Mouse (Mus musculus): Measurements from ENCODE around the gene Fyn. TPM values are rescaled to one million over a fixed set of nuclear protein-coding genes. Genes with fewer than 3 reads are reported as not detected.

Fyn gene
- total and polyA plus RNA-seq, 3 experiments = 14.9 to 42.4 (median 19.9) TPM

DNA sequence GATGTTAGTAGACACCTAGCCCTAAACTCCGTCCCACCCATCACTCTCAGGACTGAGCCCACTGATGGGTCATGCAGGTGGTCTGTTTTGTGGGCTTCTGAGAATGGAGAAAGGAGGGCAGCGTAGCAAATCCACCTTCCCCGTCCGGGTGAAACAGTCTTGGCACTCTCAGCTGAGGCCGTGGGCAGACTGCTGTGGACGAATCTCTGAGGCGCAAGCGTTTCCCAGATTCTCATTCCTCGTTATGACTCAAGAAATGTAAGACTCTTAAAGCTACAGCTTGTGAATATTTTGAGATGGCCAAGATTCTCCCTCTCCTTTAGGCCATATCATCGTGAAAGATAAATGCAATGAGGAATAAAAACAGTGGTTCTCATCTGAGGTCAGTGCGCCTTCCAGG is 88.6 kb downstream of the Fyn start:
- DNase-seq (ENCODE audit: extremely low read depth) = no peak
- no peak for TF ChIP-seq SIN3A (IDR thresholded peaks at IDR 0.05; ENCODE audit: low read length)
- TF ChIP-seq MYC (IDR thresholded peaks at IDR 0.05; ENCODE audit: low read depth, low read length) = no peak
- no peak for TF ChIP-seq MAZ (IDR thresholded peaks at IDR 0.05; ENCODE audit: low read depth, low read length)
- no peak for TF ChIP-seq CTCF (conservative IDR thresholded peaks at IDR 0.05 in 1 of 2, IDR thresholded peaks at IDR 0.05 in 1 of 2; ENCODE audit: low read depth in 2 of 2, low read length in 2 of 2)
- TF ChIP-seq USF2 (conservative IDR thresholded peaks at IDR 0.05; ENCODE audit: low read depth, low read length) = no peak
- no peak for TF ChIP-seq CHD1 (IDR thresholded peaks at IDR 0.05; ENCODE audit: low read depth, low read length)
- TF ChIP-seq PAX5 (IDR thresholded peaks at IDR 0.05; ENCODE audit: low read length) = no peak
- TF ChIP-seq SMC3 (IDR thresholded peaks at IDR 0.05; ENCODE audit: low read depth, low read length) = no peak
- no peak for TF ChIP-seq MEF2A (IDR thresholded peaks at IDR 0.05; ENCODE audit: borderline replicate concordance, low read depth, low read length)
- no peak for TF ChIP-seq RAD21 (IDR thresholded peaks at IDR 0.05; ENCODE audit: low read depth, low read length)
- no peak for TF ChIP-seq JUN (IDR thresholded peaks at IDR 0.05; ENCODE audit: insufficient read depth, low read depth, low read length)
- TF ChIP-seq NELFE (IDR thresholded peaks at IDR 0.05; ENCODE audit: low read depth, low read length) = no peak
- TF ChIP-seq TBP (conservative IDR thresholded peaks at IDR 0.05; ENCODE audit: low read depth, low read length) = no peak
- TF ChIP-seq NRF1 (IDR thresholded peaks at IDR 0.05; ENCODE audit: low read depth, low read length) = no peak
- TF ChIP-seq ZMIZ1 (IDR thresholded peaks at IDR 0.05; ENCODE audit: low read depth, low read length) = no peak
- no peak for TF ChIP-seq POLR2A (IDR thresholded peaks at IDR 0.05; ENCODE audit: low read depth, low read length)
- Histone ChIP-seq H3K79me2 (replicated peaks; ENCODE audit: control insufficient read depth, extremely low read depth, insufficient read depth, poor library complexity, severe bottlenecking) (no peaks in the 10 kb centered on the region), H3K27ac (ENCODE audit: insufficient read depth, low read depth) (no peak overlapping the region), H3K27me3 (replicated peaks) (no peaks in the 10 kb centered on the region), H3K9me3 (replicated peaks; ENCODE audit: low read length) (no peaks in the 10 kb centered on the region), H3K9ac (ENCODE audit: insufficient read depth, low read depth) (no peak overlapping the region), H3K36me3 (replicated peaks in 1 of 2; ENCODE audit: control insufficient read depth in 1 of 2, insufficient read depth in 1 of 2, low read length in 1 of 2) (peaks cover 0 to 35% of the 10 kb centered on the region in 2 experiments), H3K4me2 (ENCODE audit: insufficient read depth, low read depth, poor library complexity, severe bottlenecking) (no peak overlapping the region), H3K4me3 (replicated peaks in 1 of 3; ENCODE audit: low read depth in 2 of 3, low read length in 2 of 3, poor library complexity in 1 of 3) (no peak overlapping the region), H3K4me1 (ENCODE audit: control insufficient read depth in 1 of 2, insufficient read depth in 2 of 2) (peaks cover 9 to 57% of the 10 kb centered on the region in 2 experiments)
- dilution Hi-C loops (cut with MboI; ENCODE audit: extremely low pct_ligation_motif_present, extremely low pct_unique_long_range_greater_than_20kb, low sequenced_read_pairs) = no loop called here
- in situ Hi-C loops (cut with MboI; ENCODE audit: low pct_ligation_motif_present, low pct_unique_long_range_greater_than_20kb, low sequenced_read_pairs) = no loop called here

DNA sequence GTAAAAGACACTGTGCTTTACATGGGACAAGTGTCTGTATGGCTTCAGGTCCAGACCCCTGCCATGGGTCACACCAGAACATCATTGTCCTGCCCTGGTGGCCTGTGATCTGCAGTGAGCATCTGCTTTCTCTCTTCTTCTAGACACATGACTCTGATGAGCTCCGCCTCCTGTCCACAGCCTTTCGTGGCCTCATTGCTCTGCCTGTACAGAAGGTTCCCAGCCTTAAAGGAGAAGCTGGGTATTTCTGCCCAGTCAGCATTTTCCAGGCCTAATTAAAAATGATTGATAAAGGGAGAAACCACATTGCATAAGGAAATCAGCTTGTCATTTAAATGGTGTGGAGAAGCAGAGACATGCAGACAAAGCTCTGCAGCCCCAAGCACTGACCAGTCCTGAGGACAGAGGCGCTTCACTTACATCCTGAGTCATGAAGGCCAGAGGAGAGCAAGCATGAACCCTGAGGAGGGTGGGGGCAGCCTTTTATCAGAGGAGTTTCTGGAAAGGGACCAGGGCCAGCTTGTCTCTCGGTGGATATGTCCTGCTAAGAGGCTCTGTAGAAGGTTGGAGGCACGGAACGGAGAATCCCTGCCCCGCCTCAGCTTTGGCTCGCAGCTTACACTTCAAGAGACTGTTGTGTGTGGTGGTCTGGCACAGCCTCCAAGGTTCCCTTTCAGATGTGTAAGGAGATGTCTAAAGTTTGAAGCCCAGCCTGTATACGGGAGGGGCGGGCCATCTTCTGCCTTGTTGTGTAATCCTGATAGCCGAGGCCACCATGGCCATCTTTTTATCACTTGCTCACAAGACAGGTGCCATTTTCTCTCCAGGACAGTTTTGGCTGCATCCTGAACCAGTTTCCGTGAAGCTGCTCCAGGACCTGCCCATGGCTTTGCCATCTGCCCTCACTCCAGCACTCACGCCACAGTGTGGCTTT is 90.4 kb downstream of the Fyn start:
- H3K4me2 ChIP-seq (ENCODE audit: insufficient read depth, low read depth, poor library complexity, severe bottlenecking) = no peak overlapping the region
- dilution Hi-C loops (cut with MboI; ENCODE audit: extremely low pct_ligation_motif_present, extremely low pct_unique_long_range_greater_than_20kb, low sequenced_read_pairs) = no loop called here

More for the DNA sequence above, 90.4 kb downstream of the Fyn start:
- DNase-seq (ENCODE audit: extremely low read depth) = peak; percentile 26
- no peaks in the 10 kb centered on the region for H3K9me3 ChIP-seq (replicated peaks; ENCODE audit: low read length)
- no peaks in the 10 kb centered on the region for H3K79me2 ChIP-seq (replicated peaks; ENCODE audit: control insufficient read depth, extremely low read depth, insufficient read depth, poor library complexity, severe bottlenecking)
- peaks cover 9 to 57% of the 10 kb centered on the region in 2 experiments for H3K4me1 ChIP-seq (ENCODE audit: control insufficient read depth in 1 of 2, insufficient read depth in 2 of 2)
- H3K36me3 ChIP-seq (replicated peaks in 1 of 2; ENCODE audit: control insufficient read depth in 1 of 2, insufficient read depth in 1 of 2, low read length in 1 of 2) = peaks cover 0 to 41% of the 10 kb centered on the region in 2 experiments
- TF ChIP-seq MAFK (IDR thresholded peaks at IDR 0.05; ENCODE audit: insufficient replicate concordance, low read length) = peak; percentile 99
- no peak for TF ChIP-seq MYC (IDR thresholded peaks at IDR 0.05; ENCODE audit: low read depth, low read length)
- H3K9ac ChIP-seq (ENCODE audit: insufficient read depth, low read depth) = no peak overlapping the region
- no peak overlapping the region for H3K27ac ChIP-seq (ENCODE audit: insufficient read depth, low read depth)
- in situ Hi-C loops (cut with MboI; ENCODE audit: low pct_ligation_motif_present, low pct_unique_long_range_greater_than_20kb, low sequenced_read_pairs) = no loop called here
- H3K4me3 ChIP-seq (replicated peaks in 1 of 3; ENCODE audit: low read depth in 2 of 3, low read length in 2 of 3, poor library complexity in 1 of 3) = no peak overlapping the region
- H3K27me3 ChIP-seq (replicated peaks) = no peaks in the 10 kb centered on the region
